Mouse (Mus musculus) brain, embryonic 14.5 days (tissue): Measurements from ENCODE around the gene Spint1.

ENCODE experiments used
- CTCF ChIP-seq: fragments of 200-500 bp; IDR thresholded peaks from 2 replicates; pipeline ENCODE4 v1.5.1; 2012; ENCODE audit warnings: inconsistent platforms, mild to moderate bottlenecking, moderate library complexity, borderline replicate concordance; ENCODE audit not compliant: insufficient read depth, insufficient read length; ENCODE audit errors: extremely low read depth
- POLR2A ChIP-seq: fragments of 200-500 bp; IDR thresholded peaks from 2 replicates; pipeline ENCODE4 v1.6.1; 2012; ENCODE audit warnings: mild to moderate bottlenecking, inconsistent platforms, borderline replicate concordance; ENCODE audit not compliant: poor library complexity, insufficient read depth, insufficient read length, severe bottlenecking; ENCODE audit errors: extremely low read depth

- no peak for TF ChIP-seq POLR2A
- TF ChIP-seq CTCF, result no peak
These were observed 5.4 kb downstream of the Spint1 start for GRCm38 (mm10) chr2:119242548-119242947.
